Mouse (Mus musculus) right cerebral cortex, adult 2 months (tissue): ENCODE data around the gene Wdr20.
A peak's percentile ranks its signal among the peaks of the same experiment; 100 is the strongest.
"Not testable (repeated sequence)": the region's sequence is repeated elsewhere in the genome, so short reads cannot be mapped to it uniquely, and the experiment has no call there.

Experiments
- DNase-seq, 2 experiments: peaks; one replicate each; pipeline ENCODE4 v3.0.0; 2021 to 2022; ENCODE audit warnings: low spot score in 2 of 2

Gene Wdr20

DNA sequence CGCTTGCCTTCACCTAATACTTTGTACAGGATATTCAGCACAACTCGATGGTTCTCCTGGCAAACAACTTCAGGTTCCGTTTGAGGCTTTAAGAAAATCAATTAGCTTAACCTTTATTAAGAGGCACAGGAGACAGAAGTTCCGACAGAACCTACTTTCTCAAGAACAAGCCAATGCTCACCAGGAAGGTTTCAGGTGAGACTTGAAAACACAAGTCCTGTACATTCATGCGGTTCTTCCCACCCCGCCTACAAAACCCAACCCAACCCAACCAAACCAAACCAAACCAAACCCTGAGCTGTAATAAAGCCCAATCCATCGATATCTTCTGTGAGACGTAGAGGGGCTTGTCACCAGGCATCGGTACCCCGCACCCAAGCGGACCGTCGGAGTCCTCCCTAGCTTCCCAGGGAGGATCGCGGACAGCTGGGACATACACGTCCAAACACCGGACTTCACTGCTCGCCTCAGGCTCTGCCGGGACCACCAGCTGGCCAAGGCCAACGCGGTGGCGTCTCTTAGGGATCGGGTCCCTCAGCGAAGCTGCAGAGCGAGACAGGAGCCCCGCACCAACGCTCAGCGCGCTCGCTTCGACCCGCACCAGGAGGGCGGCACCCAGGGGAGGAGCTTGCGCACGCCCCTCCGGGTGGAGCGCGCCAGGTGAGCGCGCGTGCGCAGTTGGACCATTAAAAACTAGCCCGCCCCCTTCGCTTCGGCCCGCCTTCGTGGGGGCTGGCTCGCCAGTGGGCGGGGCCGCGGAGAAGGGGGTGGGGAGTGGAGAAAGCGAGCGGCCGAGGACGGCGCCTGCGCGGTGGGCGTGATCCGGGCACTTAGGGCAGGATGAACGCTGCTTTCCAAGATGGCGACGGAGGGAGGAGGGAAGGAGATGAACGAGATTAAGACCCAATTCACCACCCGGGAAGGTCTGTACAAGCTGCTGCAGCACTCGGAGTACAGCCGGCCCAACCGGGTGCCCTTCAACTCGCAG, at the start of gene Wdr20:
Gene Wdr20, plus strand, starts transcription at position 775 of the 988 bp plus-strand sequence.
- DNase-seq, result peak; percentile 97

DNA sequence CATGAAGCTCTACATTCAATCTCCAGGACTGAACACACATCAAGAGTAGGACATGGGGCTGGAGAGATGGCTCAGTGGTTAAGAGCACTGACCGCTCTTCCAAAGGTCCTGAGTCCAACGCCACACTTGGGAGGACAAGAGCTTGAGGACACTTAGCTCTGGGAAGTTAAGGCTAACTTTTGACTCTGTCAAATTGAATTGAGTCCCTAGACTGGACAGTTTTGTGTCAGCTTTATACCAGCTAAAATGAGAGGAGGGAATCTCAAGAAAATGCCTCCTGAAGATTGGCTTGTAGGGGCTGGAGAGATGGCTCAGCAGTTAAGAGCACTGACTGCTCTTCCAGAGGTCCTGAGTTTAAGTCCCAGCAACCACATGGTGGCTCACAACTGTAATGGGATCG, 48.8 kb upstream of the Wdr20 start:
- not testable (repeated sequence) for DNase-seq

DNA sequence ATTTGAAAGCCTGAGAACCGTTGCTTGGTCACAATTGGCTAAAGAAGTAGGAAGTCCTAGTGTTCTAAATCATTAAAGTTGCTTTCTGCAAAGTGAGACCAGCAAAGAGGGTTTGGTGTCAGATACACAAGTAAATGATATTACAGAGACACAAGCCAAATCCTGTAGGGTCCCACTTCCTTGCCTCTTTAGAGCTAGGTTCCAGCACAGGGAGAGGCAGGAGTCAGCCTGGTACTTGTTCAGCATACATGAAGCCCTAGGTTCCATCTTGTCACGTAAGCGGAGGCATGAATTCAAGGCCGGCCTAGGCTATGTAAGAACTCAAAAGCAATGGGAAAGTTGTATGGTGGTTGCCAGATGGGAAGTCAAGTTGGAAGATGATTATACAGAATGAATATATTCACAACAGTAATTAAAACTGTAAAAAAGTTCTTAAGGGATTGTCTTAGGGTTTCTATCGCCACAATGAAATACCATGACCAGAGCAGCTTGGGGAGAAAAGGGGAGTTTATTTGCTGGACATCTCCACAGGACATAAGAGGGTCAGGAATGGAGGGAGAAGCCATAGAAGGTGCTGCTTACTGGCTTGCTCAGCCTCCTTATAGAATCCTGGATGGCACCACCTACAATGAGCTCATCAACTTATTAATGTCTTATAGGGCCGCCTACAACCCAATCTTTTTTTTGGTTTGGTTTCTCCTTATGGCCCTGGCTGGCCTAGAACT, 47.7 kb upstream of the Wdr20 start:
- DNase-seq, result no peak

DNA sequence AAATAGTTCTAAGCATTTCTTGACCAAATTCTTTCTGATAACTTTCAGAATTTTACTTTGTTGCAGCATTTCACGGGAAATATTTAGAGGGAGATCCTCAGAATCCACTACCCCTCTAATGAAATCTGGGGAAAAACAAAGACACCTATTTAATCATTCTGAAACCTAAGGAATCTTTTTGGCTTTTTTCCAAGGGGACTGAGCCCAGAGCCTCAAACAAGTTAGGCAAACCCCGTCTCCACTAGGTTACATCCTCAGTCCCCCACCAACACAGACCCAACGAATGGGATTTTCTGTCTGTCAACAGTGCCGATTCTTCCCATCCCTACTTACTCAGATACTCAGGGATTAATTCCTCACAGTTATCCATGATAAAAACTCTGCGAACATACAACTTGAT, 44.4 kb upstream of the Wdr20 start:
- DNase-seq, result not testable (repeated sequence)

DNA sequence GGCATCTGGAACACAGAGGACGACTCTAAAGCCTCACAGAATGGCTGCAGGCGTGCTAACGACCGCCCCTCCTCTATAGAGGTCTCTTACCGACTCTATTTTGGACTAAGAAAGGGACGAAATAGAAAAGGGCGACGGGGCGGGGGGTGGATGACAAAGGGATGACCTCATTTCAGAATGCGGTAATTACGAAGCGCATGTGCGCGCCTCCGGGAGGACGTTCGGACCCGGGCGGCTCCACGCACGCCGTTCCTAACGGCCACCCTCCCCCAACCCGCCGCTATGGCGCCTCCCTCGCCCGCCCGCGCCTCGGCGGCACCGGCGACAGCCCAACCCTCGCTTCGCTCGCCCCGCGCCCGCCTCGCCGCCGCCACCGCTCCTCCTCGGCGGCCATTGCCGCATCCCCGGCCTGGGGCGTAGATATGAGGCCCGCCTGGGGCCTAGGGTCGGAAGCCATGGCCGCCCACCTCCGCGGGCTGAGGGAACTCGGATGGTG, 42.0 kb upstream of the Wdr20 start:
- DNase-seq, result peak; percentile 65 to 66

DNA sequence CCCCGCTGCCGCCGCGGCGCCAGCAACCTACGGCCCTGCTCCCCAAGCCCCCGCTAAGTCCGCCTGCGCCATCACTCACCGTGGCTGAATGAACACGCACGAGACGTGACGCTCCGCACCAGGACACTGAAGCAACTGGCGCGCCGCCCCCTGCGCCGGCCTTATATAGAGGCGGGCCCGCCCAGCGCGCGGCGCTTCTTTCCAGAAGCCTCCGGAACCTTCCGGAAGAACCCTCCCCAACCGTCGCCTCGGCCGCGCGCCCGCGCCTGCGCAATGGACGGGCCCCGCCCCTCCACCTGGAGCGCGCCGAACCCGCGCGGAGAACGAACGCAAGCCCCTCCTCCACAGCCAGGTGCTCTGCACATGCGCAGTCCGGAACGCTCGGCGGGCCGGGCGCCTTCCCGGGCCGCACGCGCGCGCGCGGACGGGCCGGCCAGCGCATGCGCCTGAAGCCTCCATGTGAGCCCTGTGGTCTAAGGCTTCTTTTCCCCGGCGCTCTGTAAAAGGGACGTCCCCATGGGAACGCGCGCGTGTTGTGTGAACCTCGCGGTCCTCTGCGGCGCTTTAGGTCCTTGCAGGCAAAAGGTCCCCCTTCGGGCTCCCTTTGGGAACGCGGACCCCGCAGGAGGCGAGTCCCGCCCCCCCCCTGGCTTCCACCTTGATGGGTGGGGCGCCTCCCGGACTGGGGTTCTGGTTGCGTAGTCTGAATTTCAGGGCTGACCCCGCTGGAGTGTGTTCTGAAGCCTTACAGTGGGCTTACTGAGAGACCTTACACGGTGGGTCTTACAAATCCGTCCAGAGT, 41.4 kb upstream of the Wdr20 start:
- DNase-seq, result peak; percentile 95 to 96

DNA sequence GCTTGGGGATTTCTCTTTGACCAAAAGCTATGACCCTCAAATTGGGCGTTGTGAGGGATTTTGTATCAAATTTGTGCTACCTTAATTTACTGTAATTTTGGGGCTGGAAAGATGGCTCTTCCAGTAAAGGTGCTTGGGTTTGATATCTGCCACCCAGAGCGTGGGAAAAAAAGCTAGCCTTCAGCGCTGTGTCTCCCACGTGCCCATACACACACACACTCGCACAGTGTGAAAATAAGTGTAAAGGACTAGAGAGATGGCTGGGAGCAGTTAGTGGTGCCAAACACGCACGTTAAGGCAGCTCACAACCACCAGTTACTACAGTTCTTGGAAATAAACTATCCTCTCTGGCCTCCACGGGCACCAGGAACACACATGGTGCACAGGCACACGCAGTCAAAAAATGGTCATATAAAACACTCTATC, 40.8 kb upstream of the Wdr20 start:
- DNase-seq, result no peak

DNA sequence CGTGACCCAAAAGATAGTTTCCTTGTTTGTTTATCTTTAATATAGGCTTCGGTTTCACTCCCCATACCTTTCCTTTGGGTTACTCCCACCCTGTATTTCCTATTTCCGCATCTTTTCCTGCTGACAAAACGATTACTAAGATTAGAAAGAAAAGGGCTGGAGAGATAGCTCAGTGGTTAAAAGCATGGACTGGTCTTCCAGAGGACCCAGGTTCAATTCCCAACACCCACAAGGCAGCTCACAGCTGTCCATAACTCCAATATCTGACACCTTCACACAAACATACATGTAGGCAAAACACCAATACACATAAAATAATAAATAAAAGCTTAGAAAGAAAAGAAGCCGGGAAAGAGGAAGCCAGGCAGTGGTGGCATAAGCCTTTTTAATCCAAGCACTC, 40.3 kb upstream of the Wdr20 start:
- DNase-seq, result no peak

DNA sequence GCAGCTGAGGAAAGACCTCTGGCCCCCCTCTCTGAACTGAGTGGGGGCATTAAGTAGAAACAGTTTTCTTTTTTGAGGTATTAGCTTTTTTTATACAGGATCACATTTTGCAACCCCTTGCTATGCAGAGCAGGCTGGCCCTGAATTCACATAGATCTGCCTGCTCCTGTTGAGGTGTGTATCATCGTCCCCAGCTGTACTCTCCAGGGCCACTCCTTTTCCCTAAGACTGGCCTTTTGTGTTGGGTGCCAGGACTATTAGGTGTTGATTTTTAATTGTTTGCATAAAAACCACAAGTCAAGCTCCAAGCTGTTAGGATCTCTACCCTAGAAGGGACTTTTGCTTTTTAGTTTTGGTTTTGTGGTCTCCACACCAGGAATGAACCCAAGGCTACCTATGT, 39.7 kb upstream of the Wdr20 start:
- DNase-seq, result no peak

DNA sequence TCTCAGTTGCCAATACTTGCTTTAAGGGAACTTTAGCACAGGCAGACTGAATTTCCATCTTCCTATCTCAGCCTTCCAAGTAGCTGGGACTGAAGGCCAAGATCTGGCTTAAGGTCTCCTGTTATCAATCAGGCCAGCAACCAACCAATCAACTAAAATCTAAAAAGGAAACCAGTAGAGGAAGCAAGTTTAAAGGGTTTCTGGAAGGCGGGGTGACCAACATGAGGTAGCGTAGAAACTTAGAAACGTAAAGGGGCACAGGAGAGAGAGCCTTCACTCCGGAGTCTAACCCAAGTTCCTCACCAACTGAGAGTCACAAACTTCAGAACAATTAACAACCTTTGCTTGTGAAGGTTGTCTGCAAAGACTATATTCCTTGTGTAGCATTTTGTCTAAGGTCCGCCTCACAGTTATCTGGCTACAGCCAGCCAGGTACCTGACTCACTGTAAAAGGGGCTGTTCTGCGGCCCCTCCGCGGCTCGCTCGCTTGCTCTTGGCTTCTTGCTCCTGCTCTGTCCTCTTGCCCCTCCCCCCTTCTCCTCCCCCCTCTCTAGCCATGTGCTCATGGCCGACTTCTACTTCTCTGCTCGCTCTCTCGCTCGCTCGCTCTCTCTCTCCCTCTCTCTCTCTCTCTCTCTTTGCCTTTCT, 39.1 kb upstream of the Wdr20 start:
- DNase-seq, result no peak

DNA sequence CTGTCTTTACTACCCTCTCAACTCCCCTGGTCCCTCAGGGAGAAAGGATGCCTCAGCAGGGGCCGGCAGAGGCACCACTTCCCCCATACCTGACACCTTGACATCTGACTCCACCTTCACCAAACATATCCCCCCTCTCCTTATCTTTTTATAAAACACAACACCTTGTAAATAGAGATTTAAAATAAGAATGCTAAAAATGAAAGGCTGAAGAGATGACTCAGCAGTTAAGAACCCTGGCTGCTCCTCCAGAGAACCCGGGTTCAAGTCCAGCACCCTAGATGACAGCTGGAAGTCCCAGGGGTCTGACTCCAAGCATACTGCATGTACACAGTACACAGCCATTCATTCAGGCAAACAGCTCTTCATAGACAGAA, 38.6 kb upstream of the Wdr20 start:
- no peak for DNase-seq

DNA sequence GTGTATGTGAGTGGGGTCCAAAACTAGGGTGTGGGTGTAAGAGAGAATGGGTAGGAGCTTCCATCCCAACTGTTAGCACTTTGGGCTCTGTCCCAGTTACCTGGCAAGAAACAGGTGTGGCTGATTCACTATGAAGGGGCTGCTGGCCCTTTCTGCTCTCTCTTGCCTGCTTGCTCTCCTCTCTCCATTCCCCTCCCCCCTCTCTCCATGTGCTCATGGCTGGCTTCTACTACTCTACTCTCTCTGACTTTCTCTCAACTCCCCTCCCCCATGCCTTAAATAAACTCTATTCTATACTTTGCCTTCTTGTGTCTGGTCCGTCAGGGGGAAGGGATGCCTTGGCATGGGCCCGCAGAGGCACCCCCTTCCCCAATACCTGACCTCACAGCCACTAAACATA, 37.0 kb upstream of the Wdr20 start:
- no peak for DNase-seq

DNA sequence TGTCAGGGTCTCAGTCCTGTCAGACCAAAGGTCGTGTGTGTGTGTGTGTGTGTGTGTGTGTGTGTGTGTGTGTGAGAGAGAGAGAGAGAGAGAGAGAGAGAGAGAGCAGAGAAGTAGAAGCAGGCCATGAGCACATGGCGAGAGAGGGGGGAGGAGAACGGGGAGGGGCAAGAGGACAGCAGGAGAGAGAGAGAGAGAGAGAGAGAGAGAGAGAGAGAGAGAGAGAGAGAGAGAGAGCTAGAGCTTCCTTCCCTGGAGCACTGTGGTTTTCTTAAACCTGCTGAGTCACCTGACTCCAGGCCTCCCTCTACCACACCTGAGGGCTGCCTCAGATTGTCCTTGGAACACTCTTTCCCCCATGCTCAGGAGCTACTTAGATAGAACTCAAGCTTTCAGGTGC, 36.4 kb upstream of the Wdr20 start:
- DNase-seq, result not testable (repeated sequence)

DNA sequence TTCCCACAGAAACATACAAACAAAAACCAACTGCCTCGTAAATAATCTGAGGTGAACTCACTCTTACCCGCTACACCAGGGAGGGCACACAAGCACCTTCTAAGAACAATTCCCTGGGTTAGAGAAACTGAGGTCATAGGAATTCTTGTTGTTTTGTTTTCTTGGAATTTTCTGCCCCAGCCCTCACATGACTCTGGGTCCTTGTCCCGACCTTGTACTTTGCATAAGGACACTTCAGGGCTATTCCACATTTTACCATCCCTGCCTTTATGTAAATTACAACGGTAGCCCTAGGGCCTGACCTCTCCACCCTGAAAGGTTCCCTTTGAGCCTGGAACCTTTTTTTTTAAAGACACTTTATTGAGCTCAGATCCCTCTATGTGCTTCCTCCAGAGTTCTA, 35.2 kb upstream of the Wdr20 start, which contains the start of gene Hsp90aa1:
Gene Hsp90aa1, minus strand, starts transcription at position 173 of the 400 bp plus-strand sequence.
- DNase-seq, result no peak

DNA sequence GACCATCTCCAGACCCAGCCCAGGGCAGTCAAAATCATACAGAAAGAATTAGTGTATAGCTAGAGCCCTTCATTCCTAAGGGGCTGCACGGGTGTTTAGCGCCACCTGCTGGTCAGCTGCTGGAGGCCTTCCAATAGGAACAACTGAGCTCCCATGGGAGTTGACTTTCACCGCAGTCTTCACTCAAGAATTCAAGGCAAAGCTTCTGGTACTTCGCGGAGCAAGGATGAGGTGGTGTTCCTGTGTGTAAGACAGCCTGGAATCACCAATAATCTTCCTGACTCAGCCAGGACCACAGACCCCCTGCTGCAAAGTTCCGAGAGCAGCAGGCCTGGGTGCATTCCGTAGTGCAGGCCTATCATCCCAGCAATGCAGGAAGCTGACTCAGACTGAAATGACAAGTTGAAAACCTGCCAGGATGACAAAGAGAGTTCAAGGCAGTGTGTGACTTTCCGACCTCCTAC, 34.7 kb upstream of the Wdr20 start:
- DNase-seq, result peak; percentile 85 to 89

DNA sequence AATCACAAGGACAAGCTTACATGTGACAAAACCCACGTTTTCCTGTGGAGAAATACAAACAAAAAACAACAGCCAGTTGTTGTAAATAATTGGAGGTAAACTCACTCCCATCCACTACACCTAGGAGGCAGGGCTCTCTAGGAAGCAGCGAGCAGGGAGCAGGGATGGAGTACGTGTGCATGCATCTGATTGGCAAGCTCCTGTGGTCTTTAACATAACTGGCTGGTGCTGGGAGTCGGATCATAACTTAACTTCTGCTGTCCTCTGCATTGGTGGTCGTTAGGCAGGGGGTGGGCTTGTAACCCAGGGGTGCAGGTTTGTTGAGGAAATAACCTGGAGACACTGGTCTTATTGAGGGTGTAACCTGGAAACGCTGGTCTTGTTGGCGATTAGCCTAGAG, 34.1 kb upstream of the Wdr20 start:
- DNase-seq, result no peak

DNA sequence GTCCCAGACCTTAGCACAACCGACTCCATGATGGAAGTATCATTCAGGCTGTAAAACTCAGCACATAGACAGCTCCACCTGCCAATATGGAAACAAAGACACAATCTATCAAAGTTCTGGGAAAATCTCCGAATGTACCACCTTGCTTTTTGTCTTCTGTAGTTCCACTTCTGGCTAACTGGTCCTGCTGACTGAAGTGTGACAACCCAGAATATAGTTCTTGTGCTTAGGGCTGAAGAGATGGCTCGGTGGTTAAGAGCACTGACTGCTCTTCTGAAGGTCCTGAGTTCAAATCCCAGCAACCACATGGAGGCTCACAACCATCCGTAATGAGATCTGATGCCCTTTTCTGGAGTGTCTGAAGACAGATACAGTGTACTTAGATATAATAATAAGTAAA, 32.3 kb upstream of the Wdr20 start:
- not testable (repeated sequence) for DNase-seq

DNA sequence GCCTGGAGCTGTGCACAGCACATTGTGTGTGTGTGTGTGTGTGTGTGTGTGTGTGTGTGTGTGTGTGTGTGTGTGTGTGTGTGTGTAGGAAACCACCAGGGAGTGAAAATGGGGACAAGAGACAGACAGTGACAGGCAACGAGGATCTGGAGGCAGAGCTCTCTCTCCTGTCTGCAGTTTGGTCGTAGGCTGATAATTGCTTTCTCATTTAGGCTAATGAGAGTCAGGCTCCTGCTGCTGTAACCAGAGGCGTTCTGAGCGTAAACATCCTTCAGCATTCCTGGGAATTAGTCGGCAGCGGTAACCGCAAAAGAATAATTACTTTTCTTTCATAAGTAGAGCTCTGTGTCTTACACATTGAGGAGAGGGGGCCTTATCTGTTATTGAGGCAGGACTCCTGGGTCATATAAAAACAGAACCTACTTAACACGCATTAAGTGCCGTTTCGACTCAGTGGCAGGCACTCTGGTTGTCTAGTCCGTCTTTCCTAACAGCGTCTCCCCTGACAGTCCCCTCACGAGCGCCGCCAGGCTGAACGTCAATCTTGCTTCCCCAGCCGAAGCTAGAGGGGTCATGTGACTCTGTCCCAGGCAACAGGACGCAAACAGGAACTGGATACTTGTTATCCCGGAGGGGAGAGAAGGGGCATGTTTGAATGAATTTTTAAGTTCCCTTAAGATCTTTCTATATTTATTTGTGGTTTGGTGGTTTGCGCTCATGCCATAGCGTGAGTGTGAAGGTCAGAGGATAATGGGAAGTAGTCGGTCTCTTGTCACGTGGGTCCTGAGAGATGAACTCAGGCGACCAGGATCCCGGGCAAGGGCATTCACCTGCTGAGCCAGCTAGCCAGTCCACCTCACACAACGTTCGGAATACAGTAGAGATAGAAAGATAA, 31.2 kb upstream of the Wdr20 start:
- DNase-seq, result peak in 1 of 2 experiments; percentile 29

DNA sequence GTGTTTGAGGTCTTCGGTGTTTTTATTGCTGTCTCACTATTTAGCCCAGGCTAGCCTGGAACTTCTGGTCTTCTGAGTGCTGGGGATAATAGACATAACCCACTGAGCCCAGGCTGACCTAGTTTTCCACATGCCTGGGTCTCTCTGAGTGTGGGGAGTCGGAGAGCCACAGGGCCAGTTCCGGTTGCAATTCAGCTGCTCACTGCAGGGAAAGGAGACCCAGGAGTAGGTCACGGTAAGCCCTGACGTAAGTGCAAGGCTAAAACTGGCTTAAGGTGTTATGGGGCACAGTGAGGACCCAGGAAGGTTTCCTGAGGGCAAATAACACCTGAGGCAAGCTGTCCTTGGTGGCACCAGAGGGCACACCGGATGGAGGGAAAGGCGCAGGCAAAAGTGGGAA, 30.3 kb upstream of the Wdr20 start:
- no peak for DNase-seq

DNA sequence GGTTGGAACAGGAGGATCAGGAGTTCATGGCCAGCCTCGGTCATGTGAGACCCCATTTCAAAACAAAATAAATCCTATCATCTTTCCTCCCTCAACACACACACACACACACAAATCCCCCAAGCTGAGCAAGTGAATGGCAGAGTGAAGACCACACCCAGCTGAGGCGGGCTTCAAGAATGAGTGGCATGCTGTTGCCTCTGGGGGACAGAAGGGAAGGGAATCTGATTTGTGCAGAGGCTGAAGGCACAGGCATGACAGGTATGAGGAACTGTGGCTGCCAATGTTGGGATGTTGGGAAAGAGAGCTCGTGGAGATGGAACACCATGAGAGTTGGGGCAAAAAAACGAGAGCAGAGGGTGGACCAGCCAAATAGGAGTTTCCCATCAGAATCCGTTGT, 26.5 kb upstream of the Wdr20 start:
- no peak for DNase-seq
